In the genomic region with DNA sequence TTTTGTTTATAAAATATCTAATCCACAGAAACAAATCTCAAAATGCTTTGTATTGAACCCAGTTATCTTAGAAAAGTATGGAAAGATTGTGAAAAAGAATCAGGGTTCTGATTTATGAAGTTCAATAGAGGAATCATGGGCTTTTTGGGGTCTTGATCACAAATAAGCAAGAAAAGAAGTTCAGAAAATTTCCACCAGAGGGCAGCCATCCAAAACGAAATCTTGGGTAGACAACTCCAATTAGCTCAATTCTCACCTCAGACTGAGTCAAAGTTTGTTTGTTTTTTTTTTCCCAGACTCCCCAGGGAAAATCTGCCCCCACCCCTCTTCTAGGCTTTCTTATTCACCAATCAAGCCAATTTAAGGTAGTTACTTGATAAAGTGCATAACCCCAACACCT, we compare ENCODE assay signal across 8 mouse cellular contexts. TPM values are rescaled to one million over a fixed set of nuclear protein-coding genes. Genes with fewer than 3 reads are reported as not detected.
DNase-seq lines count a peak whose midpoint lies in the region; ATAC-seq and TF ChIP-seq lines count a peak whose summit lies in the region.

No protein-coding gene starts in this region.

- no peak for ATAC-seq in midbrain, embryonic 11.5 days (ENCODE audit: low FRiP score)
- ATAC-seq in midbrain, embryonic 13.5 days = no peak
- no peak for ATAC-seq in lung, postnatal 0 days
- ATAC-seq in erythroid progenitor cell, adult 5-6 weeks (replicated peaks; ENCODE audit: low FRiP score, poor library complexity, severe bottlenecking) = no peak

- no peaks in the 10 kb centered on the region for H3K27me3 ChIP-seq in midbrain, embryonic 11.5 days (ENCODE audit: control insufficient read depth, insufficient read depth, low read length)
- H3K27me3 ChIP-seq in midbrain, embryonic 13.5 days = no peaks in the 10 kb centered on the region
- H3K27me3 ChIP-seq in lung, postnatal 0 days (replicated peaks; ENCODE audit: insufficient read depth, low read length) = no peaks in the 10 kb centered on the region
- H3K27me3 ChIP-seq in midbrain, embryonic 10.5 days (ENCODE audit: low read depth, poor library complexity, severe bottlenecking) = no peaks in the 10 kb centered on the region

- no peak overlapping the region for H3K4me2 ChIP-seq in midbrain, embryonic 11.5 days
- H3K4me2 ChIP-seq in midbrain, embryonic 13.5 days (replicated peaks) = no peak overlapping the region
- no peak overlapping the region for H3K4me2 ChIP-seq in lung, postnatal 0 days (replicated peaks; ENCODE audit: low read depth, low read length)

- no peaks in the 10 kb centered on the region for H3K36me3 ChIP-seq in midbrain, embryonic 11.5 days (ENCODE audit: control insufficient read depth, insufficient read depth, low read length)
- no peaks in the 10 kb centered on the region for H3K36me3 ChIP-seq in midbrain, embryonic 13.5 days
- H3K36me3 ChIP-seq in lung, postnatal 0 days (ENCODE audit: insufficient read depth, low read length) = no peaks in the 10 kb centered on the region
- no peaks in the 10 kb centered on the region for H3K36me3 ChIP-seq in midbrain, embryonic 10.5 days

- H3K9me3 ChIP-seq in midbrain, embryonic 11.5 days (ENCODE audit: control insufficient read depth, low read length) = no peaks in the 10 kb centered on the region
- no peaks in the 10 kb centered on the region for H3K9me3 ChIP-seq in midbrain, embryonic 13.5 days
- no peaks in the 10 kb centered on the region for H3K9me3 ChIP-seq in lung, postnatal 0 days (ENCODE audit: low read length)
- H3K9me3 ChIP-seq in midbrain, embryonic 10.5 days (replicated peaks) = no peaks in the 10 kb centered on the region

- TF ChIP-seq EP300 in lung, postnatal 0 days (IDR thresholded peaks at IDR 0.05) = no peak

- H3K9ac ChIP-seq in midbrain, embryonic 11.5 days (ENCODE audit: low read length) = no peak overlapping the region
- H3K9ac ChIP-seq in midbrain, embryonic 13.5 days (replicated peaks) = no peak overlapping the region
- no peak overlapping the region for H3K9ac ChIP-seq in lung, postnatal 0 days (replicated peaks; ENCODE audit: low read depth)

- H3K4me1 ChIP-seq in midbrain, embryonic 11.5 days (ENCODE audit: control insufficient read depth, insufficient read depth, low read length) = no peaks in the 10 kb centered on the region
- H3K4me1 ChIP-seq in midbrain, embryonic 13.5 days (replicated peaks) = no peaks in the 10 kb centered on the region
- H3K4me1 ChIP-seq in lung, postnatal 0 days (ENCODE audit: insufficient read depth, low read depth, low read length) = no peaks in the 10 kb centered on the region
- no peaks in the 10 kb centered on the region for H3K4me1 ChIP-seq in midbrain, embryonic 10.5 days

- H3K4me3 ChIP-seq in midbrain, embryonic 11.5 days (ENCODE audit: low read depth, low read length) = no peak overlapping the region
- H3K4me3 ChIP-seq in midbrain, embryonic 13.5 days (replicated peaks) = no peak overlapping the region
- H3K4me3 ChIP-seq in lung, postnatal 0 days (ENCODE audit: low read depth, low read length) = no peak overlapping the region
- H3K4me3 ChIP-seq in midbrain, embryonic 10.5 days = no peak overlapping the region

- peak; percentile 7 for DNase-seq in gastrocnemius, postnatal 10 days
- DNase-seq in gastrocnemius, adult 8-10 months (ENCODE audit: low spot score in 2 of 2) = no peak
- peak; percentile 93 for DNase-seq in midbrain, embryonic 11.5 days (ENCODE audit: low spot score, missing footprints)
- peak; percentile 42 for DNase-seq in brain, adult 2 months (ENCODE audit: low read depth, low spot score)
- DNase-seq in lung, postnatal 0 days (ENCODE audit: low spot score) = no peak
- no peak for DNase-seq in midbrain, embryonic 10.5 days (ENCODE audit: low spot score)

- H3K27ac ChIP-seq in midbrain, embryonic 11.5 days (ENCODE audit: low read depth, low read length) = no peak overlapping the region
- H3K27ac ChIP-seq in midbrain, embryonic 13.5 days = no peak overlapping the region
- no peak overlapping the region for H3K27ac ChIP-seq in lung, postnatal 0 days (ENCODE audit: low read length)
- H3K27ac ChIP-seq in midbrain, embryonic 10.5 days (replicated peaks) = no peak overlapping the region

- peak; percentile 61 for TF ChIP-seq CTCF in lung, postnatal 0 days (IDR thresholded peaks at IDR 0.05)

- 14% methylated on average over 1 of the region's 1 CpGs for WGBS in midbrain, embryonic 11.5 days
- 19% methylated on average over 1 of the region's 1 CpGs for WGBS in midbrain, embryonic 13.5 days
- WGBS in lung, postnatal 0 days = 9% methylated on average over 1 of the region's 1 CpGs
- WGBS in midbrain, embryonic 10.5 days = 19% methylated on average over 1 of the region's 1 CpGs

RNA-seq across cellular contexts. Expression of a gene that starts 9.7 kb away (rescaled TPM):
- total RNA-seq in gastrocnemius, postnatal 10 days (2021) = 1 to 10 TPM in 1 of 2 experiments, under 1 TPM in 1; 0.75 to 1.7 TPM
- 1 to 10 TPM in 2 of 4 experiments, under 1 TPM in 2; 0.07 to 1.1 (median 0.59) TPM for total RNA-seq in gastrocnemius, adult 8-10 months (2022)
- 0.36 TPM in 2 replicates for polyA plus RNA-seq in midbrain, embryonic 11.5 days (2014; fragmentation: Nextera tagmentation; extraction: Ambion mirVana)
- polyA plus RNA-seq in midbrain, embryonic 13.5 days (2015; fragmentation: Nextera tagmentation; extraction: Ambion mirVana) = 0.28 and 0.37 TPM in 2 replicates
- 2.6 and 3.0 TPM in 2 replicates for polyA plus RNA-seq in lung, postnatal 0 days (2015; fragmentation: Nextera tagmentation; extraction: Ambion mirVana)
- total RNA-seq in erythroid progenitor cell, adult 5-6 weeks (2015; ENCODE audit: low replicate concordance) = 4.2 and 5.4 TPM in 2 replicates
- 10.9 and 12.5 TPM in 2 replicates for total RNA-seq in erythroid progenitor cell, adult 5-6 weeks (2017; ENCODE audit: low replicate concordance)
- polyA plus RNA-seq in midbrain, embryonic 10.5 days (2016; fragmentation: Nextera tagmentation; extraction: Ambion mirVana) = 0.46 and 1.1 TPM in 2 replicates

RNA-seq across cellular contexts. Expression of a gene that starts 21.0 kb away (rescaled TPM):
- under 1 TPM in 1 of 2 experiments, not detected in 1; 0.43 TPM for total RNA-seq in gastrocnemius, postnatal 10 days (2021)
- total RNA-seq in gastrocnemius, adult 8-10 months (2022) = not detected
- 0.08 and 0.15 TPM in 2 replicates for polyA plus RNA-seq in midbrain, embryonic 11.5 days (2014; fragmentation: Nextera tagmentation; extraction: Ambion mirVana)
- polyA plus RNA-seq in midbrain, embryonic 13.5 days (2015; fragmentation: Nextera tagmentation; extraction: Ambion mirVana) = 0.17 and 0.19 TPM in 2 replicates
- 9.0 and 13.2 TPM in 2 replicates for polyA plus RNA-seq in lung, postnatal 0 days (2015; fragmentation: Nextera tagmentation; extraction: Ambion mirVana)
- total RNA-seq in erythroid progenitor cell, adult 5-6 weeks (2015; ENCODE audit: low replicate concordance) = 2.5 and 8.3 TPM in 2 replicates
- 0.76 and 1.9 TPM in 2 replicates for total RNA-seq in erythroid progenitor cell, adult 5-6 weeks (2017; ENCODE audit: low replicate concordance)
- not detected in 2 replicates for polyA plus RNA-seq in midbrain, embryonic 10.5 days (2016; fragmentation: Nextera tagmentation; extraction: Ambion mirVana)

Comparison
In these comparisons a context has a peak if more than half of its experiments do, and no peak if none do; other contexts are left out.
1. DNase-seq: peak in gastrocnemius, postnatal 10 days (single experiment), midbrain, embryonic 11.5 days (single experiment) and brain, adult 2 months (single experiment); none in gastrocnemius, adult 8-10 months (0 of 2), lung, postnatal 0 days (single experiment) and midbrain, embryonic 10.5 days (single experiment).